Mouse (Mus musculus) lung, embryonic 15.5 days (tissue): Measurements from ENCODE around the gene Gdi1. TPM values are rescaled to one million over a fixed set of nuclear protein-coding genes. Genes with fewer than 3 reads are reported as not detected.

Experiments
- ATAC-seq: fragments of 200-750 bp; cut with Nextera tagmentation; 2 replicates; pipeline ENCODE4 v1.8.0; 2017; ENCODE audit warnings: moderate number of reproducible peaks, borderline replicate concordance; ENCODE audit not compliant: low FRiP score, low TSS enrichment; ENCODE audit errors: extremely low read depth
- H3K27ac ChIP-seq: fragments of 300-500 bp; sonication (generic); 2 replicates; pipeline ENCODE4 v1.5.1; 2015; ENCODE audit warnings: moderate library complexity, mild to moderate bottlenecking, inconsistent platforms
- H3K27me3 ChIP-seq: fragments of 300-500 bp; sonication (generic); 2 replicates; pipeline ENCODE4 v1.6.1; 2015; ENCODE audit warnings: inconsistent platforms
- H3K36me3 ChIP-seq: fragments of 300-500 bp; sonication (generic); 2 replicates; pipeline ENCODE4 v1.6.1; 2015; ENCODE audit warnings: inconsistent platforms
- H3K4me1 ChIP-seq: fragments of 300-500 bp; sonication (generic); 2 replicates; pipeline ENCODE4 v1.6.1; 2015; ENCODE audit warnings: inconsistent platforms
- H3K4me2 ChIP-seq: fragments of 300-500 bp; sonication (generic); 2 replicates; pipeline ENCODE4 v1.6.1; 2015; ENCODE audit warnings: inconsistent platforms, mild to moderate bottlenecking, moderate library complexity
- H3K4me3 ChIP-seq: fragments of 300-500 bp; sonication (generic); 2 replicates; pipeline ENCODE4 v1.5.1; 2015; ENCODE audit warnings: mild to moderate bottlenecking, inconsistent platforms
- H3K9ac ChIP-seq: fragments of 300-500 bp; sonication (generic); 2 replicates; pipeline ENCODE4 v1.6.1; 2015; ENCODE audit warnings: inconsistent platforms
- H3K9me3 ChIP-seq: fragments of 300-500 bp; sonication (generic); 2 replicates; pipeline ENCODE4 v1.6.1; 2016; ENCODE audit warnings: inconsistent platforms
- WGBS: fragments of 180-500 bp; shearing (Covaris S2); methylation state at CpG from one replicate; pipeline ENCODE4 v1.1.7; 2015; 5-methylcytosine and 5-hydroxymethylcytosine counted together
- polyA plus RNA-seq: library from polyadenylated mRNA; unstranded; fragments of >200 nt; fragmentation: Nextera tagmentation; extraction: Ambion mirVana; gene quantifications from 2 replicates; pipeline ENCODE4 v1.2.1, GENCODE M21; 2015

The Gdi1 gene
- polyA plus RNA-seq, 1 experiment from 2014 or later = 193 TPM

DNA sequence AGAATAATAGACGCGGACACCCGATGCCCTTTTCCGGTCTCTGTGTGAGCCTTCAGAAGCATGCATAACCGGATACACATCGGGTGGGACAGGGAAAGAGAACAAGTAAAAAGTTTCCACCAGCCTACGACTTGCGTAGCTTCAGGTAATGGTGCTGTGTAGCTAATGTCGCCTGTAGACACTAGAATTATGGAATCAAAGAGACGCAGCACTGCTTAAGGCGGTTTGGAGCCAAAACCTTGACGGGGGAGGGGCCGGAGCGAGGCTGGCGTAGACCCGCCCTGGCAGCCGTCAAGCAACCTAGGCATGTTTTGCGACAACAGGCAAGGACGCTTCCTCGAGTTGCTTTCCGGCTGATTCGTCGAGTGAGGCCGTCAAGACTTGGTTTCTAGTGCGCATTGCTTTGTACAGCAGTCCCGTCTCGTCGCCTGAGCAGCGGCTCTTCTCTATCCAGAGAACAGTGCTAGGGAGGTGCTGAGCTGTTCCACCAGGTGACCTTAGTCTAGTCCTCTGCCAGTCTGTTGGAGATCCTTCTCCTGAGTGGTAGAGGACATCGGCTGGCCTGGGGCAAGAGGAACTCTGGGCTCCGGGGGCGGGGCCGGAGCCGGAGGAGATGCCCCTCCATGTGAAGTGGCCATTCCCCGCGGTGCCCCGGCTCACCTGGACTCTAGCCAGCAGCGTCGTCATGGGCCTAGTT, 22.3 kb upstream of the Gdi1 start:
- no peaks in the 10 kb centered on the region for H3K27me3 ChIP-seq
- WGBS = 18% methylated on average over 39 of the region's 39 CpGs
- peak; percentile 68 for ATAC-seq
- peak overlapping the region; percentile 74 for H3K4me2 ChIP-seq
- H3K27ac ChIP-seq = peak overlapping the region; percentile 92
- no peaks in the 10 kb centered on the region for H3K9me3 ChIP-seq
- peak overlapping the region; percentile 57 for H3K4me3 ChIP-seq
- 0 out of 2 replicates have a peak, but pooled peaks cover 7% of the 10 kb centered on the region for H3K4me1 ChIP-seq
- H3K36me3 ChIP-seq = no peaks in the 10 kb centered on the region
- peak overlapping the region; percentile 64 for H3K9ac ChIP-seq

DNA sequence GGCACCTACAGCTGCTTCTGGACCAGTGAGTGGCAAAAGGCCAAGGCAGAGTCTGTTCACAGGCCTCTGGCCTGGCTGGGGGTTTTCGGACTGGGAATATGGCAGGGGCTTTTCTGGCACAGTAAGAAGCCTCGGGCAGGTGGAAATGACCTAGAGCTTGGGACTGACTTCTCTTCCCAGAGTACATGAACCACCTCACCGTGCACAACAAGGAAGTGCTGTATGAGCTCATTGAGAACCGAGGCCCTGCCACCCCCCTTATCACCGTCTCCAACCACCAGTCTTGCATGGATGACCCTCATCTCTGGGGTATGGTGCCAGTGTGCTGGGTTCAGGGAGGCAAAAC, 21.7 kb upstream of the Gdi1 start:
- no peaks in the 10 kb centered on the region for H3K9me3 ChIP-seq
- 0 out of 2 replicates have a peak, but pooled peaks cover 7% of the 10 kb centered on the region for H3K4me1 ChIP-seq
- H3K4me3 ChIP-seq = peak overlapping the region; percentile 57
- H3K27ac ChIP-seq = peak overlapping the region; percentile 92
- peak overlapping the region; percentile 64 for H3K9ac ChIP-seq
- no peaks in the 10 kb centered on the region for H3K36me3 ChIP-seq
- no peak; the same call in none of the 2 replicates for ATAC-seq
- peak overlapping the region; percentile 74 for H3K4me2 ChIP-seq
- no peaks in the 10 kb centered on the region for H3K27me3 ChIP-seq
- WGBS = 37% methylated on average over 5 of the region's 5 CpGs

DNA sequence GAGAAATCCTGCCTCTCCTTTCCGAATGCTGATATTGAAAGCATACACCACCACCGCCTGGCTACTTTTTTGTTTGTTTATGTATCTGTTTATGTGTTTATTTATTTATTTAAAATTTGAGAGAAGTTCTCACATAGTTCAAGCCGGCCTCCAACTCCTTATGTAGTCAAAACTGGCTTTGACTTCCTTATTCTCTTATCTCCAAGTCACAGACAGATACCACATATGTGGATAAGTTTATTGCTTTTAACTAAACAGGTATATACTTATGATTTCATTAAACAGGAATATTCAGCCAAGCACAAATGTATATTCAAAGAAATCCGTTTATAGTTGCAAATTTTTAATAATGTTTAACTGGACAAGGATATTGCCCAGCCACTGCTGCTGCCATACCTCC, 11.4 kb upstream of the Gdi1 start:
- Histone ChIP-seq H3K27me3 (no peaks in the 10 kb centered on the region), H3K9ac (no peak overlapping the region), H3K9me3 (no peaks in the 10 kb centered on the region), H3K4me3 (no peak overlapping the region), H3K4me1 (no peaks in the 10 kb centered on the region), H3K27ac (no peak overlapping the region), H3K4me2 (no peak overlapping the region), H3K36me3 (no peaks in the 10 kb centered on the region)
- WGBS = 66% methylated on average over 4 of the region's 4 CpGs
- no peak for ATAC-seq

DNA sequence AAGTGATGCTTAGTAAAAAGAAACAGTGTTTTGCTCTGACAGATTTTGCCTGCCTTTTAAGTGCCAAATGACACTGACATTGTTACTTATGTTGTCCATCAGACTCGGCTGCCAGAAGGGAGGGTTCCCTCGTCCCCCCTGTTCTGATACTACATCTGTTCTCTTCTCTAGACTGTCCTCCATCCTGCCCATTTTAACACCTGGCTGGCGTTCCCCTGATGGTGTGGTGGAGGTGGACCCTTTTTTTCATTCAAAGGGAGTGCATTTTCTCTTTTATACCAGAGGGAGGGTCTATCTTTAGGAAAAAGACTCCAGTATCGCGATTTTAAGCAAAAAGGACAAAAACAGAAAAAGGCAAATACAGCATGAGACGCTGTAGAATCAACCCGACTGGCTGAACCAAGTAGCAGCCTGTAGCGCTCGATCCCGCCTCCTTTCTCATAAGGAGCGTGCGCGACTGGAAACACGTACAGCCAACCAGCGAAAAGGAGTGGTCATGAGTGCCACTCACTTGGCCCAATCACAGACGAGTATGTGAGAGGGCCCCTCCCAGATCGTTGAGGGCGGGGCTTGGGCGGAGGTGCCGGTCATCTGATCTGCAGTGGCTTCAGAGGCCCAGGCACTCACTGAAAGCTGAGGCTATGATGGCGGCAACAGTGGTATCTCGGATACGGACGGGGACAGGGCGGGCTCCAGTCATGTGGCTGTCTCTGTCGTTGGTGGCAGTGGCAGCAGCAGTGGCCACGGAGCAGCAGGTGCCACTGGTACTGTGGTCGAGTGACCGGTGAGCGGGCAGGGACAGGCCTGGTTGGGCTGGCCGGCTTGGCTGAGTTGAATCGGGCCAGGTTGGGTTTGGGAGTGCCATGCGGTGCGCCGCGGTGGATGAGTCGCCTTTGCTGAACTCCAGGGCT, 8.0 kb upstream of the Gdi1 start, which contains the start of gene Atp6ap1:
Gene Atp6ap1 (plus strand): TSS at position 560 of the 911 bp plus-strand sequence.
- ATAC-seq = peak; percentile 99
- Histone ChIP-seq H3K4me3 (peak within 1 kb of the TSS; percentile 71), H3K36me3 (peaks cover 14% of the 10 kb centered on the region; the same call in 1 of the 2 replicates), H3K4me1 (no peaks in the 10 kb centered on the region), H3K27me3 (no peaks in the 10 kb centered on the region), H3K27ac (peak within 1 kb of the TSS; percentile 47), H3K9me3 (no peaks in the 10 kb centered on the region), H3K4me2 (peak within 1 kb of the TSS; percentile 66), H3K9ac (peak within 1 kb of the TSS; percentile 72)
- WGBS = 13% methylated on average over 37 of the region's 37 CpGs

DNA sequence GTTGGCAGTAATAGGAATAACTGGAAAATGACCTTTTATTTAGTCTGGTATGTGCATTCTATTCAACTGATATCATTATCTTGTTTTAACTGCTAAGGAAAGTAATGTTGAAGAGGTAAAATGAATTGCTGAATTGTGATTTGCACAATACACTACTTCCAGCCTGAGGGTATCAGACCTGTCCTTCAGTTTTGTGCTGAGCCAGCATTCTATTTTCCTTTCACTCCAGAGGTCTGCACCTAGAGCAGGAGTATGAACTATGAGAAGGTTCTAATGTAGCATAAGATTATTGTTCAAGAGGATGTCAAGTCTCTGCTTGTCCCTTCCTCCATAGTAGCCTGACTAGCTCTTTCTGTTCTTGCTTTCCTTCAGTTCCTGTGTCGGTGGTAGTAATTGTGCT, 6.5 kb upstream of the Gdi1 start:
- H3K4me2 ChIP-seq = no peak overlapping the region
- ATAC-seq = no peak
- no peak overlapping the region for H3K9ac ChIP-seq
- WGBS = 80% methylated on average over 1 of the region's 1 CpGs
- no peaks in the 10 kb centered on the region for H3K4me1 ChIP-seq
- H3K27me3 ChIP-seq = no peaks in the 10 kb centered on the region
- H3K36me3 ChIP-seq = peaks cover 16% of the 10 kb centered on the region; the same call in 1 of the 2 replicates
- H3K9me3 ChIP-seq = no peaks in the 10 kb centered on the region
- no peak overlapping the region for H3K4me3 ChIP-seq
- no peak overlapping the region for H3K27ac ChIP-seq

DNA sequence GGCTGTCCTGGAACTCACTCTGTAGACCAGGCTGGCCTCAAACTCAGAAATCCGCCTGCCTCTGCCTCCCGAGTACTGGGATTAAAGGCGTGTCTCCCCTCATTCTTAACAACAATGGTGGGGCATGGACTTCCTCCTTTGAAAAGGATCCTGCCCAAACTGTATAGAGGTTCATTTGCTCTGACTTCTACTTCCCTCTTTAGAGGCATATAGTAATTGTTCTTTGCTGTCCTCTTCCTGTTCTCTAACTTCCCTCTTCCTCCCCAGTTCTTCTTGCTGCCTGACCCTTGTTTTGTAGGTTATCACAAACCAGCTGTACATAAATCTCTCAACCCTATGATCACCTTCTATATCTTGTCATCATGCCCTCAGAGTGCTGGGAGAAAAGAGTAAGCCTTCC, 5.1 kb upstream of the Gdi1 start:
- H3K4me3 ChIP-seq = no peak overlapping the region
- ATAC-seq = no peak
- H3K27ac ChIP-seq = no peak overlapping the region
- H3K9ac ChIP-seq = no peak overlapping the region
- no peak overlapping the region for H3K4me2 ChIP-seq
- WGBS = 86% methylated on average over 3 of the region's 3 CpGs
- no peaks in the 10 kb centered on the region for H3K27me3 ChIP-seq
- H3K36me3 ChIP-seq = peaks cover 18% of the 10 kb centered on the region; the same call in 1 of the 2 replicates
- H3K4me1 ChIP-seq = no peaks in the 10 kb centered on the region
- H3K9me3 ChIP-seq = no peaks in the 10 kb centered on the region

DNA sequence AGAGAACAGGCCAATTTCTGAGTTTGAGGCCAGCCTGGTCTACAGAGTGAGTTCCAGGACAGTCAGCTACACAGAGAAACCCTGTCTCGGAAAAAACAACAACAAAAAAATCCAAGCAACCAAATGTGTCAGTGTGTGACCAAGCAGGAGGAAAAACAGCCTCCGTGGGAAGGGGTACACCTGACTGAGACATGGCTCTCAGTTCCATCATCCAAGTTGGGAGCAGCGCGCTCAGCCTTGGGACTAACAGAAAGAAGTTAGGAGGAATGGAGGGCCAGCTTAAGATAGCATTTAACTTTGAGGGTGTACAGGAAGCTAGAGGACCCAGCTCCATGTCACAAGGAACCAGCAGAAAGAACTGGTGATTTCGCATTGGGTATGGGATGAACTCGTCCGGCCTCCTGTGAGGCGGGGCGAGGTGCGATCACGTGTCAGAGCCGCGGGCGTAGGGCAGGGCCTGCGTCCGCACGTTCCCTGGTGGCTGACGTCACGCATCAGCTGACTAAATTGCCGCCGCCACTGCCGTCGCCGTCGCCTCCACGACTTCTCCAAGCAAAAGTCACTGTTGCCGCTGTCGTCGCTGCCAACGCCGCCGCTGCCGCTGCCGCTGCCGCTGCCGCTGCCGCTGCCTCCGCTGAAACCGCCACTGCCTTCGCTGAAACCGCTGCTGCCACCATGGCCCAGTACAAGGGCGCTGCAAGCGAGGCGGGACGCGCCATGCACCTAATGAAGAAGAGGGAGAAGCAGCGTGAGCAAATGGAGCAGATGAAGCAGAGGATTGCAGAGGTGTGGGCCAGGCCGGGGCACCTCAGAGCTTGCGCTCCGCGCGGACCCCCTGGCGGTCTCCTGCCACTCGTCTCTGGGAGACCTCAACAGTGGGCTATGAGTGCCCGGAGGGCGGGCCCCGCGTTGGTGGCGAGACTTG, 8.0 kb downstream of the Gdi1 start, which contains the start of gene Fam50a:
Gene Fam50a (plus strand): TSS at position 494 of the 925 bp plus-strand sequence.
- ATAC-seq = peak; percentile 97
- H3K27me3 ChIP-seq = no peaks in the 10 kb centered on the region
- 14% methylated on average over 51 of the region's 59 CpGs for WGBS

DNA sequence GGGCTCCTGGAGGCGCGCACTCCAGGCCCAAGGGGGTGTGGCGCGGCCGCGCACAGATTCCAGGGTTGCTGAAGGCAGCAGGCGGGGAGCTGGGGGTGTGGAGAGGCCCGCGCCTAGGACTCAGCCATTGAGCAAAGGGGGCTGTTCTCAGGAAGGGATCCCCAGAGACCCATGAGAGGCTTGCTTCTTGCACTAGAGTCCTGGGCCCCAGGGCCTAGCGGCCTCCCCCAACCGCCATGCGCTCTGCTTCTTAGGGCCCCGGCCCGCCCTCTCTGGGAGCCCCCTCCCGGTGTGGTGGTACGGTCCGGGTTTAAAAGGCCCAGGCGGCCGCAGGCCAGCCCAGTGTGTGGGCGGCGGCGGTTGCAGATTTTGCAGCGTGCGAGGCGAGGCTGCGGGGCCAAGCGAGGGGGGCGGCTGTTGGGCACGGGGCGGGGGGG, 23.9 kb downstream of the Gdi1 start, which contains the start of gene Plxna3:
Gene Plxna3 (plus strand): TSS at position 342 of the 437 bp plus-strand sequence.
- peak within 1 kb of the TSS; percentile 66 for H3K4me2 ChIP-seq
- peak; percentile 95 for ATAC-seq
- H3K9me3 ChIP-seq = no peaks in the 10 kb centered on the region
- H3K27ac ChIP-seq = peak within 1 kb of the TSS; percentile 78
- peak within 1 kb of the TSS; percentile 49 for H3K4me3 ChIP-seq
- 18% methylated on average over 25 of the region's 30 CpGs for WGBS
- peak within 1 kb of the TSS; percentile 56 for H3K9ac ChIP-seq
- 0 out of 2 replicates have a peak, but pooled peaks cover 6% of the 10 kb centered on the region for H3K4me1 ChIP-seq
- no peaks in the 10 kb centered on the region for H3K27me3 ChIP-seq
- no peaks in the 10 kb centered on the region for H3K36me3 ChIP-seq

More for the DNA sequence above, 8.0 kb downstream of the Gdi1 start, which contains the start of gene Fam50a:
- H3K4me1 ChIP-seq = peaks cover 8% of the 10 kb centered on the region; the same call in 1 of the 2 replicates
- H3K9me3 ChIP-seq = no peaks in the 10 kb centered on the region
- H3K4me2 ChIP-seq = peak within 1 kb of the TSS; percentile 69
- peak within 1 kb of the TSS; percentile 78 for H3K27ac ChIP-seq
- peaks cover 29% of the 10 kb centered on the region for H3K36me3 ChIP-seq
- peak within 1 kb of the TSS; percentile 80 for H3K9ac ChIP-seq
- peak within 1 kb of the TSS; percentile 68 for H3K4me3 ChIP-seq

DNA sequence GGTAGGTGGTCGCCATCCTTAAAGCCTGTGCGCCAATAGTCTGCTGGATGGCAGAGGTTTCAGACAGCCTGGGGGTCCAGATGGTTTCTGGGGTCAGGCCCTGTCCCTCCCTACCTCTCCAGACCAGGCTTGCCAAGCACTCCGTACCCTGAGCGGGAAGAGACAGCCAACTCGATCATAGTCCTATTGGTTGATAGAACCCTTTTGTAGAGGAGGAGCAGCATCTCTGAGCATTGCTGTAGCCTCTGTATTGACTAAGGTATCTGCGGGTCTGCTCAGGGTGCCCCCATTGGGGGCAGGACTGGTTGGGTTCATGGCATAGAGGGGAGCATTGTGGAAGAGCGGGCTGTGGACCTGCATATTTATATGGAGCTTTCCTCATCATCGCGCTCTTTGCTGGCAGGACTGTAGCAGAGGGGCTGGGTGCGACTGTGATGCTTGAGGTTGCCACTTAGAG, 24.4 kb downstream of the Gdi1 start:
- Histone ChIP-seq H3K9ac (peak overlapping the region; percentile 56), H3K4me1 (0 out of 2 replicates have a peak, but pooled peaks cover 6% of the 10 kb centered on the region), H3K27ac (no peak overlapping the region), H3K9me3 (no peaks in the 10 kb centered on the region), H3K4me3 (peak overlapping the region; percentile 49), H3K36me3 (no peaks in the 10 kb centered on the region), H3K27me3 (no peaks in the 10 kb centered on the region), H3K4me2 (peak overlapping the region; percentile 66)
- WGBS = 14% methylated on average over 10 of the region's 10 CpGs
- 0 out of 2 replicates have a peak, but pooled peaks have one; percentile 13 for ATAC-seq

DNA sequence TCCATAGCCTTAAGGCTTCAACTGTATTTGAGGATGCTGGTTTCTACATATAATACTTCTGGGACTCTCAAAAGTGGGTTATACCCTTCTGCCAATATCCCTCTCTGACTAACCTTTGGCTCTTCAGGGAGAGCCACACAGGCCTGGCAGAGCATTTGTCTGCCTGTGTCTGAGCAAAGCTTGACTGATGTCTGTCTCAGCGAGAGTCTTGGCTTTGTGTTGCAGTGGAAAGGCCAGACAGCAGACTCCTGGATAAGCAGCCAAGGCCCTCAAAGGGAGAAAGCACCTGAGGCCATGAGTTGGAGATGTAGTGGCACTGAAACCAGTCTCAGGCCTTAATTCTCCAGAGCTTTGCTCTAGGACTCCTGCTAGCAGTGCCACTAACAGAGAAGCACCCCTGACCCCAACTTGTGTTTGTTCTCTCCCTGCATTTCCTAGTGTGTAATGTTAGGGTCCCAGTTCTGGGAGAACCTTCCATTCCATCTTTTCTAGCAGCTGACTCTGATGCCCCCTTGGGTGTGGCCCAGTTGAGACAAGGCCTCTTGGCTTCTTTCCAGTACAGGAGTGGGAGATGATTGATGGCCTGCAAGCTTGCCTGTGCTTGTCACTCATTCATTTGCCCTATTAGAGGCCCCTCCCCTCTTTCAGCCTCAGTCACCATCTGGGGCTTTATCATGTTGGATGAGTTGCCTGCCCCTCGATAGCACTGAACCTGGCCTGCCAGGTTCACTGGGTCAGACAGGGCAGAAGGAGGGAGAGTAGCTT, 25.6 kb downstream of the Gdi1 start:
- 0 out of 2 replicates have a peak, but pooled peaks cover 6% of the 10 kb centered on the region for H3K4me1 ChIP-seq
- peak overlapping the region; percentile 66 for H3K4me2 ChIP-seq
- H3K4me3 ChIP-seq = peak overlapping the region; percentile 49; the same call in 1 of the 2 replicates
- 31% methylated on average over 2 of the region's 2 CpGs for WGBS
- no peak for ATAC-seq
- H3K27me3 ChIP-seq = no peaks in the 10 kb centered on the region
- H3K9me3 ChIP-seq = no peaks in the 10 kb centered on the region
- no peak overlapping the region for H3K9ac ChIP-seq
- H3K27ac ChIP-seq = no peak overlapping the region
- H3K36me3 ChIP-seq = no peaks in the 10 kb centered on the region
